Mouse (Mus musculus) E14TG2a.4 (cell line): ENCODE measurements around the gene Shisa6.

ENCODE experiments used
- CTCF ChIP-seq: conservative IDR thresholded peaks from 2 replicates; pipeline ENCODE4 v1.5.1; 2014; ENCODE audit warnings: low read length
- NANOG ChIP-seq: IDR thresholded peaks from 2 replicates; pipeline ENCODE4 v1.6.1; 2014; ENCODE audit warnings: borderline replicate concordance, low read length, mixed read lengths
- POU5F1 ChIP-seq: IDR thresholded peaks from 2 replicates; pipeline ENCODE4 v1.6.1; 2014; ENCODE audit warnings: low read length, borderline replicate concordance

- TF ChIP-seq CTCF (no peak), POU5F1 (no peak), NANOG (no peak)
Measured at GRCm38 (mm10) chr11:66366809-66367685, 158.7 kb downstream of the Shisa6 start.
